24 mouse cellular contexts compared by ENCODE assay signal in genomic region chr12:82382932-82383331, GRCm38 (mm10).
A peak's percentile ranks its signal among the peaks of the same experiment; 100 is the strongest.
DNase-seq lines count a peak whose midpoint lies in the region; ATAC-seq lines count a peak whose summit lies in the region.
"Had no signal": no experiment of that assay in that cellular context is flagged by ENCODE, and none has a peak within 500 bp of the region (broad histone marks: within the 10 kb centered on the region; RNA-seq: fewer than 3 reads in every experiment).

No protein-coding gene starts in this region.

- H3K9me3 ChIP-seq in heart, embryonic 10.5 days = no peaks in the 10 kb centered on the region
- no peaks in the 10 kb centered on the region for H3K9me3 ChIP-seq in heart, embryonic 13.5 days
- H3K9me3 ChIP-seq in kidney, embryonic 15.5 days (replicated peaks) = no peaks in the 10 kb centered on the region
- H3K9me3 ChIP-seq in midbrain, embryonic 11.5 days (ENCODE audit: control insufficient read depth, low read length) = no peaks in the 10 kb centered on the region
- H3K9me3 ChIP-seq in midbrain, embryonic 14.5 days (ENCODE audit: control insufficient read depth, low read length) = no peaks in the 10 kb centered on the region
- H3K9me3 ChIP-seq: embryonic facial prominence, embryonic 13.5 days; embryonic facial prominence, embryonic 15.5 days; forebrain, embryonic 10.5 days; forebrain, embryonic 12.5 days had no signal

- peaks cover 18% of the 10 kb centered on the region; the same call in 1 of the 2 replicates for H3K4me1 ChIP-seq in heart, embryonic 10.5 days
- peaks cover 16% of the 10 kb centered on the region for H3K4me1 ChIP-seq in heart, embryonic 13.5 days
- no peaks in the 10 kb centered on the region for H3K4me1 ChIP-seq in kidney, embryonic 15.5 days
- H3K4me1 ChIP-seq in midbrain, embryonic 11.5 days (ENCODE audit: control insufficient read depth, insufficient read depth, low read length) = 0 out of 2 replicates have a peak, but pooled peaks cover 2% of the 10 kb centered on the region
- no peaks in the 10 kb centered on the region for H3K4me1 ChIP-seq in midbrain, embryonic 14.5 days (ENCODE audit: control insufficient read depth, insufficient read depth, low read length)
- H3K4me1 ChIP-seq: embryonic facial prominence, embryonic 13.5 days; embryonic facial prominence, embryonic 15.5 days; forebrain, embryonic 10.5 days; forebrain, embryonic 12.5 days had no signal

- peak; percentile 62 for DNase-seq in heart, embryonic 10.5 days (ENCODE audit: low spot score)
- DNase-seq in heart, adult 18-20 months = no peak
- no peak for DNase-seq in heart, adult 8-10 months (ENCODE audit: low spot score)
- no peak for DNase-seq in kidney, postnatal 10 days
- DNase-seq in midbrain, embryonic 11.5 days (ENCODE audit: low spot score, missing footprints) = peak; percentile 59
- no peak for DNase-seq in midbrain, embryonic 14.5 days
- DNase-seq: adrenal gland, adult 2 months; adrenal gland, postnatal 10 days; adrenal gland, postnatal 25 days; cerebellum, adult 11 months; cerebellum, adult 18-20 months; cerebellum, adult 8-10 months; cerebellum, adult 9-11 months; cerebellum, postnatal 14 days; cerebellum, postnatal 36 days; embryo, embryonic 11 days had no signal

- no peak overlapping the region for H3K4me3 ChIP-seq in heart, embryonic 10.5 days
- no peak overlapping the region for H3K4me3 ChIP-seq in heart, embryonic 13.5 days
- no peak overlapping the region for H3K4me3 ChIP-seq in kidney, embryonic 15.5 days (replicated peaks)
- no peak overlapping the region for H3K4me3 ChIP-seq in midbrain, embryonic 11.5 days (ENCODE audit: low read depth, low read length)
- no peak overlapping the region for H3K4me3 ChIP-seq in midbrain, embryonic 14.5 days (replicated peaks; ENCODE audit: low read depth, low read length)
- H3K4me3 ChIP-seq: embryonic facial prominence, embryonic 13.5 days; embryonic facial prominence, embryonic 15.5 days; erythroblast, embryonic 14.5 days; forebrain, embryonic 10.5 days; forebrain, embryonic 12.5 days had no signal

- no peak overlapping the region for H3K9ac ChIP-seq in heart, embryonic 13.5 days
- no peak overlapping the region for H3K9ac ChIP-seq in kidney, embryonic 15.5 days
- no peak overlapping the region for H3K9ac ChIP-seq in midbrain, embryonic 11.5 days (ENCODE audit: low read length)
- H3K9ac ChIP-seq in midbrain, embryonic 14.5 days (replicated peaks; ENCODE audit: low read length) = no peak overlapping the region
- H3K9ac ChIP-seq: embryonic facial prominence, embryonic 13.5 days; embryonic facial prominence, embryonic 15.5 days; forebrain, embryonic 12.5 days had no signal

- peaks cover 41% of the 10 kb centered on the region for H3K36me3 ChIP-seq in heart, embryonic 10.5 days
- peaks cover 39% of the 10 kb centered on the region for H3K36me3 ChIP-seq in heart, embryonic 13.5 days
- H3K36me3 ChIP-seq in kidney, embryonic 15.5 days = peaks cover 41% of the 10 kb centered on the region
- H3K36me3 ChIP-seq in midbrain, embryonic 11.5 days (ENCODE audit: control insufficient read depth, insufficient read depth, low read length) = peaks cover 2% of the 10 kb centered on the region; the same call in 1 of the 2 replicates
- H3K36me3 ChIP-seq in midbrain, embryonic 14.5 days (ENCODE audit: control insufficient read depth, insufficient read depth, low read length) = 0 out of 2 replicates have a peak, but pooled peaks cover 2% of the 10 kb centered on the region

- H3K27ac ChIP-seq in heart, embryonic 10.5 days = peak overlapping the region; percentile 44; the same call in 1 of the 2 replicates
- H3K27ac ChIP-seq in heart, embryonic 13.5 days (replicated peaks) = 0 out of 2 replicates have a peak overlapping the region, but pooled peaks have one; percentile 5
- H3K27ac ChIP-seq in kidney, embryonic 15.5 days = peak overlapping the region; percentile 45; the same call in 1 of the 2 replicates
- no peak overlapping the region for H3K27ac ChIP-seq in midbrain, embryonic 11.5 days (ENCODE audit: low read depth, low read length)
- H3K27ac ChIP-seq in midbrain, embryonic 14.5 days (replicated peaks; ENCODE audit: low read depth, low read length) = no peak overlapping the region
- H3K27ac ChIP-seq: embryonic facial prominence, embryonic 13.5 days; embryonic facial prominence, embryonic 15.5 days; forebrain, embryonic 10.5 days; forebrain, embryonic 12.5 days had no signal

- ATAC-seq in heart, embryonic 13.5 days (ENCODE audit: extremely low read depth, insufficient number of reproducible peaks, low FRiP score, low TSS enrichment) = no peak
- ATAC-seq in kidney, embryonic 15.5 days (replicated peaks; ENCODE audit: low FRiP score) = no peak
- ATAC-seq in midbrain, embryonic 11.5 days (ENCODE audit: low FRiP score) = no peak
- no peak for ATAC-seq in midbrain, embryonic 14.5 days (ENCODE audit: low FRiP score, low TSS enrichment)
- ATAC-seq: forebrain, embryonic 14.5 days had no signal

- H3K4me2 ChIP-seq in heart, embryonic 13.5 days = no peak overlapping the region
- no peak overlapping the region for H3K4me2 ChIP-seq in kidney, embryonic 15.5 days
- no peak overlapping the region for H3K4me2 ChIP-seq in midbrain, embryonic 11.5 days
- no peak overlapping the region for H3K4me2 ChIP-seq in midbrain, embryonic 14.5 days (ENCODE audit: low read length)
- H3K4me2 ChIP-seq: embryonic facial prominence, embryonic 13.5 days; embryonic facial prominence, embryonic 15.5 days; forebrain, embryonic 12.5 days had no signal

- no peaks in the 10 kb centered on the region for H3K27me3 ChIP-seq in heart, embryonic 10.5 days (ENCODE audit: insufficient read depth, poor library complexity, severe bottlenecking)
- no peaks in the 10 kb centered on the region for H3K27me3 ChIP-seq in heart, embryonic 13.5 days (replicated peaks)
- H3K27me3 ChIP-seq in kidney, embryonic 15.5 days = no peaks in the 10 kb centered on the region
- H3K27me3 ChIP-seq in midbrain, embryonic 11.5 days (ENCODE audit: control insufficient read depth, insufficient read depth, low read length) = no peaks in the 10 kb centered on the region
- no peaks in the 10 kb centered on the region for H3K27me3 ChIP-seq in midbrain, embryonic 14.5 days (ENCODE audit: control insufficient read depth, insufficient read depth, low read length)
- H3K27me3 ChIP-seq: embryonic facial prominence, embryonic 13.5 days; embryonic facial prominence, embryonic 15.5 days; forebrain, embryonic 12.5 days had no signal

- 72% methylated on average over 3 of the region's 3 CpGs for WGBS in heart, embryonic 10.5 days
- 63% methylated on average over 3 of the region's 3 CpGs for WGBS in heart, embryonic 13.5 days
- WGBS in kidney, embryonic 15.5 days = 68% methylated on average over 3 of the region's 3 CpGs
- WGBS in midbrain, embryonic 11.5 days = 91% methylated on average over 3 of the region's 3 CpGs
- WGBS in midbrain, embryonic 14.5 days = 87% methylated on average over 3 of the region's 3 CpGs

Comparison
In these comparisons a context has a peak if more than half of its experiments do, and no peak if none do; other contexts are left out.
1. DNase-seq: peak in heart, embryonic 10.5 days (single experiment) and midbrain, embryonic 11.5 days (single experiment); none in heart, adult 18-20 months (0 of 2), heart, adult 8-10 months (single experiment), kidney, postnatal 10 days (single experiment) and midbrain, embryonic 14.5 days (single experiment).
2. H3K27ac ChIP-seq: peak in heart, embryonic 10.5 days (single experiment), heart, embryonic 13.5 days (single experiment) and kidney, embryonic 15.5 days (single experiment); none in midbrain, embryonic 11.5 days (single experiment) and midbrain, embryonic 14.5 days (single experiment).